In genomic region chr11:83297816-83298215, GRCm38 (mm10) we compare ENCODE assay signal across 8 mouse cellular contexts. TPM values are rescaled to one million over a fixed set of nuclear protein-coding genes. Genes with fewer than 3 reads are reported as not detected.
A peak's percentile ranks its signal among the peaks of the same experiment; 100 is the strongest.
DNase-seq lines count a peak whose midpoint lies in the region; ATAC-seq and TF ChIP-seq lines count a peak whose summit lies in the region.

No protein-coding gene starts in this region.

- 50% methylated on average over 6 of the region's 6 CpGs for WGBS in bone marrow, adult 2 months
- 70% methylated on average over 6 of the region's 6 CpGs for WGBS in hindbrain, embryonic 14.5 days
- 80% methylated on average over 6 of the region's 6 CpGs for WGBS in midbrain, embryonic 14.5 days

- H3K27ac ChIP-seq in gastrocnemius, adult 2 months, result peak overlapping the region; percentile 99
- H3K27ac ChIP-seq in bone marrow, adult 2 months (ENCODE audit: control insufficient read depth, insufficient read depth, low read depth, low read length, poor library complexity), result no peak overlapping the region; the same call in 1 of the 2 replicates
- H3K27ac ChIP-seq in hindbrain, embryonic 14.5 days, result no peak overlapping the region
- H3K27ac ChIP-seq in midbrain, embryonic 14.5 days (replicated peaks; ENCODE audit: low read depth, low read length), result no peak overlapping the region

- intact Hi-C loops in gastrocnemius, adult 2 months (cut with DNase I), result loop anchor here (2.0 to 10.0 kb wide), 2 partner anchors 383 to 429 kb away; partner anchors contain the start of gene Unc45b
- intact Hi-C loops in gastrocnemius, postnatal 36 days (cut with DNase I), result no loop called here

- ATAC-seq in hindbrain, embryonic 14.5 days (ENCODE audit: low FRiP score), result no peak
- no peak for ATAC-seq in midbrain, embryonic 14.5 days (ENCODE audit: low FRiP score, low TSS enrichment)
- no peak for ATAC-seq in monocyte, adult 5-6 weeks (replicated peaks; ENCODE audit: insufficient number of reproducible peaks, low FRiP score, low TSS enrichment, poor library complexity, severe bottlenecking)

- peak overlapping the region; percentile 73 for H3K9ac ChIP-seq in hindbrain, embryonic 14.5 days
- H3K9ac ChIP-seq in midbrain, embryonic 14.5 days (replicated peaks; ENCODE audit: low read length), result peak overlapping the region; percentile 76

- peak overlapping the region; percentile 84 for H3K4me2 ChIP-seq in hindbrain, embryonic 14.5 days (replicated peaks)
- peak overlapping the region; percentile 92 for H3K4me2 ChIP-seq in midbrain, embryonic 14.5 days (ENCODE audit: low read length)

- TF ChIP-seq POLR2A in bone marrow, adult 2 months (IDR thresholded peaks at IDR 0.05; ENCODE audit: borderline replicate concordance, control insufficient read depth, low read depth, low read length), result no peak

- no peak for DNase-seq in gastrocnemius, adult 2 months
- no peak for DNase-seq in gastrocnemius, postnatal 36 days
- no peak for DNase-seq in hindbrain, embryonic 14.5 days (ENCODE audit: low spot score)
- no peak for DNase-seq in midbrain, embryonic 14.5 days
- DNase-seq in retina, postnatal 1 day, result no peak
- DNase-seq in gastrocnemius, postnatal 10 days, result no peak

- H3K36me3 ChIP-seq in hindbrain, embryonic 14.5 days (replicated peaks; ENCODE audit: control insufficient read depth, insufficient read depth), result peaks cover 24% of the 10 kb centered on the region
- peaks cover 22% of the 10 kb centered on the region for H3K36me3 ChIP-seq in midbrain, embryonic 14.5 days (ENCODE audit: control insufficient read depth, insufficient read depth, low read length)

- H3K9me3 ChIP-seq in hindbrain, embryonic 14.5 days (ENCODE audit: control insufficient read depth, low read length), result no peaks in the 10 kb centered on the region
- H3K9me3 ChIP-seq in midbrain, embryonic 14.5 days (ENCODE audit: control insufficient read depth, low read length), result no peaks in the 10 kb centered on the region

- no peaks in the 10 kb centered on the region for H3K27me3 ChIP-seq in hindbrain, embryonic 14.5 days (ENCODE audit: control insufficient read depth, insufficient read depth, low read length)
- H3K27me3 ChIP-seq in midbrain, embryonic 14.5 days (ENCODE audit: control insufficient read depth, insufficient read depth, low read length), result no peaks in the 10 kb centered on the region

- peaks cover 2% of the 10 kb centered on the region; the same call in 1 of the 2 replicates for H3K4me1 ChIP-seq in bone marrow, adult 2 months (ENCODE audit: control insufficient read depth, insufficient read depth, low read length)
- H3K4me1 ChIP-seq in hindbrain, embryonic 14.5 days (replicated peaks; ENCODE audit: control insufficient read depth, insufficient read depth, low read length), result peaks cover 28% of the 10 kb centered on the region
- peaks cover 27% of the 10 kb centered on the region for H3K4me1 ChIP-seq in midbrain, embryonic 14.5 days (ENCODE audit: control insufficient read depth, insufficient read depth, low read length)

- H3K4me3 ChIP-seq in gastrocnemius, adult 2 months, result peak overlapping the region; percentile 95
- peak overlapping the region; percentile 98 for H3K4me3 ChIP-seq in bone marrow, adult 2 months (replicated peaks; ENCODE audit: control insufficient read depth, low read depth, low read length)
- peak overlapping the region; percentile 59 for H3K4me3 ChIP-seq in hindbrain, embryonic 14.5 days (replicated peaks; ENCODE audit: low read length)
- peak overlapping the region; percentile 83 for H3K4me3 ChIP-seq in midbrain, embryonic 14.5 days (replicated peaks; ENCODE audit: low read depth, low read length)

- no peak for TF ChIP-seq CTCF in gastrocnemius, adult 2 months (IDR thresholded peaks at IDR 0.05)
- no peak for TF ChIP-seq CTCF in bone marrow, adult 2 months (IDR thresholded peaks at IDR 0.05; ENCODE audit: control insufficient read depth, insufficient read depth, low read length)

RNA-seq across cellular contexts. Expression of gene Ap2b1, which starts 1.0 kb away (rescaled TPM):
- 10 to 100 TPM; 28.8 to 36.0 TPM for total RNA-seq in gastrocnemius, adult 2 months (2021)
- 10 to 100 TPM; 26.1 to 27.3 TPM for total RNA-seq in gastrocnemius, postnatal 36 days (2021)
- 43.7 and 59.2 TPM in 2 replicates for polyA plus RNA-seq in bone marrow, adult 2 months (2011; ENCODE audit: insufficient read depth, insufficient read length, low replicate concordance, missing spikeins)
- 154 and 180 TPM in 2 replicates for polyA plus RNA-seq in hindbrain, embryonic 14.5 days (2014; fragmentation: Nextera tagmentation; extraction: Ambion mirVana)
- polyA plus RNA-seq in midbrain, embryonic 14.5 days (2014; fragmentation: Nextera tagmentation; extraction: Ambion mirVana), result 103 and 173 TPM in 2 replicates
- 58.0 to 88.4 TPM (median 71.4 TPM) in 3 replicates for total RNA-seq in monocyte, adult 5-6 weeks (2017)
- total RNA-seq in gastrocnemius, postnatal 10 days (2021), result 10 to 100 TPM; 39.7 to 49.1 TPM

RNA-seq across cellular contexts. Expression of gene Pex12, which starts 4.6 kb away (rescaled TPM):
- total RNA-seq in gastrocnemius, adult 2 months (2021), result 10 to 100 TPM; 10.7 to 15.1 TPM
- 1 to 10 TPM; 7.3 to 8.2 TPM for total RNA-seq in gastrocnemius, postnatal 36 days (2021)
- polyA plus RNA-seq in bone marrow, adult 2 months (2011; ENCODE audit: insufficient read depth, insufficient read length, low replicate concordance, missing spikeins), result 1.6 and 7.3 TPM in 2 replicates
- 14.9 and 15.1 TPM in 2 replicates for polyA plus RNA-seq in hindbrain, embryonic 14.5 days (2014; fragmentation: Nextera tagmentation; extraction: Ambion mirVana)
- polyA plus RNA-seq in midbrain, embryonic 14.5 days (2014; fragmentation: Nextera tagmentation; extraction: Ambion mirVana), result 16.2 and 20.6 TPM in 2 replicates
- total RNA-seq in monocyte, adult 5-6 weeks (2017), result 3.8 to 5.7 TPM (median 4.9 TPM) in 3 replicates
- total RNA-seq in gastrocnemius, postnatal 10 days (2021), result 10 to 100 TPM; 14.5 to 19.2 TPM

RNA-seq across cellular contexts. Expression of gene Slfn14, which starts 11.3 kb away (rescaled TPM):
- not detected for total RNA-seq in gastrocnemius, adult 2 months (2021)
- total RNA-seq in gastrocnemius, postnatal 36 days (2021), result not detected
- 24.0 and 30.8 TPM in 2 replicates for polyA plus RNA-seq in bone marrow, adult 2 months (2011; ENCODE audit: insufficient read depth, insufficient read length, low replicate concordance, missing spikeins)
- polyA plus RNA-seq in hindbrain, embryonic 14.5 days (2014; fragmentation: Nextera tagmentation; extraction: Ambion mirVana), result 0.05 TPM in 1 of 2 replicates, not detected in the other
- polyA plus RNA-seq in midbrain, embryonic 14.5 days (2014; fragmentation: Nextera tagmentation; extraction: Ambion mirVana), result 0.05 TPM in 1 of 2 replicates, not detected in the other
- total RNA-seq in monocyte, adult 5-6 weeks (2017), result 0.29 to 0.86 TPM (median 0.43 TPM) in 3 replicates
- total RNA-seq in gastrocnemius, postnatal 10 days (2021), result under 1 TPM in 1 of 2 experiments, not detected in 1; 0.47 TPM
